Mouse (Mus musculus) olfactory bulb, adult 2 months (tissue): ENCODE measurements around the gene Spata31d1c.

ENCODE experiments used
- CTCF ChIP-seq: fragments of 200-500 bp; IDR thresholded peaks from 2 replicates; pipeline ENCODE4 v1.5.1; 2012; ENCODE audit warnings: low read depth, mild to moderate bottlenecking, low read length, moderate library complexity; ENCODE audit not compliant: insufficient read depth
- POLR2A ChIP-seq: fragments of 200-500 bp; IDR thresholded peaks from 2 replicates; pipeline ENCODE4 v1.6.1; 2012; ENCODE audit warnings: mild to moderate bottlenecking, low read depth, low read length, moderate library complexity; ENCODE audit not compliant: insufficient read depth

GRCm38 (mm10) chr13:65035057-65035456 is 2.2 kb downstream of the Spata31d1c start:
- no peak for TF ChIP-seq CTCF
- no peak for TF ChIP-seq POLR2A
